Mouse (Mus musculus) heart, adult 2 months (tissue): ENCODE data around the gene Krt42. TPM values are rescaled to one million over a fixed set of nuclear protein-coding genes. Genes with fewer than 3 reads are reported as not detected.

Experiments
- DNase-seq, 2 experiments: peaks; one replicate each; pipeline ENCODE4 v3.0.0; 2021
- H3K27ac ChIP-seq: fragments of 200-600 bp; 2 replicates; pipeline ENCODE4 v1.8.1; 2022
- H3K27me3 ChIP-seq: fragments of 200-500 bp; 2 replicates; pipeline ENCODE4 v1.6.1; 2012; ENCODE audit warnings: mild to moderate bottlenecking, low read length, inconsistent platforms, mixed read lengths; ENCODE audit not compliant: control insufficient read depth, insufficient read depth
- H3K36me3 ChIP-seq: fragments of 200-500 bp; 2 replicates; pipeline ENCODE4 v1.6.1; 2012; ENCODE audit warnings: low read length, inconsistent platforms; ENCODE audit not compliant: control insufficient read depth, insufficient read depth
- H3K4me1 ChIP-seq: fragments of 200-500 bp; 2 replicates; pipeline ENCODE4 v1.6.1; 2011; ENCODE audit warnings: low read length; ENCODE audit not compliant: control insufficient read depth, insufficient read depth
- H3K4me3 ChIP-seq: fragments of 200-600 bp; 2 replicates; pipeline ENCODE4 v1.8.1; 2022
- H3K79me2 ChIP-seq: fragments of 200-500 bp; replicated peaks from 2 replicates; pipeline ENCODE4 v1.6.1; 2012; ENCODE audit warnings: mild to moderate bottlenecking, inconsistent platforms, low read length, moderate library complexity, mixed read lengths; ENCODE audit not compliant: control insufficient read depth, insufficient read depth
- H3K9ac ChIP-seq: fragments of 200-500 bp; 2 replicates; pipeline ENCODE4 v1.6.1; 2012; ENCODE audit warnings: low read depth, mild to moderate bottlenecking, control low read depth, inconsistent platforms, low read length, mixed read lengths
- CTCF ChIP-seq: fragments of 200-600 bp; IDR thresholded peaks from 2 replicates; pipeline ENCODE4 v1.8.1; 2022; ENCODE audit warnings: antibody characterized with exemption, mild to moderate bottlenecking, moderate library complexity
- EP300 ChIP-seq: fragments of 200-500 bp; IDR thresholded peaks from 2 replicates; pipeline ENCODE4 v1.6.1; 2011; ENCODE audit warnings: low read depth, low read length, control low read depth; ENCODE audit not compliant: insufficient read depth
- POLR2A ChIP-seq: fragments of 200-500 bp; IDR thresholded peaks from 2 replicates; pipeline ENCODE4 v1.6.1; 2011; ENCODE audit warnings: mild to moderate bottlenecking, low read depth, low read length, control low read depth; ENCODE audit not compliant: insufficient read depth
- WGBS: fragments of 180-500 bp; shearing (Covaris S2); methylation state at CpG from one replicate; pipeline ENCODE4 v1.1.7; 2018; 5-methylcytosine and 5-hydroxymethylcytosine counted together
- intact Hi-C: fragments of 180-260 bp; cut with DNase I; formaldehyde crosslinking; loops from one replicate; pipeline ENCODE4 v1.15.1; 2025
- polyA plus RNA-seq: library from polyadenylated mRNA; depleted of rRNA; stranded (reverse); fragments of >200 nt; gene quantifications from 2 replicates; pipeline ENCODE4 v1.2.3, GENCODE M21; 2012
- total RNA-seq, 2 experiments: library from RNA; stranded (reverse); gene quantifications; 2 replicates each; pipeline ENCODE4 v1.2.3; 2021

The Krt42 gene
- total and polyA plus RNA-seq, 3 experiments, result not detected

GRCm38 (mm10) chr11:100298274-100299036, 28.8 kb upstream of the Krt42 start:
- intact Hi-C loops, result loop anchor here (1.0 to 5.0 kb wide), 2 partner anchors 16 to 836 kb away; no protein-coding TSS in a partner anchor
- peak; percentile 73 to 89 for DNase-seq
- H3K79me2 ChIP-seq, result no peaks in the 10 kb centered on the region
- no peaks in the 10 kb centered on the region for H3K36me3 ChIP-seq
- no peak for TF ChIP-seq EP300
- TF ChIP-seq CTCF, result peak; percentile 79
- no peak for TF ChIP-seq POLR2A
- 15% methylated on average over 18 of the region's 18 CpGs for WGBS
- no peak overlapping the region for H3K4me3 ChIP-seq
- no peaks in the 10 kb centered on the region for H3K27me3 ChIP-seq
- H3K4me1 ChIP-seq, result no peaks in the 10 kb centered on the region; the same call in 1 of the 2 replicates
- H3K27ac ChIP-seq, result no peak overlapping the region
- no peak overlapping the region for H3K9ac ChIP-seq

DNA sequence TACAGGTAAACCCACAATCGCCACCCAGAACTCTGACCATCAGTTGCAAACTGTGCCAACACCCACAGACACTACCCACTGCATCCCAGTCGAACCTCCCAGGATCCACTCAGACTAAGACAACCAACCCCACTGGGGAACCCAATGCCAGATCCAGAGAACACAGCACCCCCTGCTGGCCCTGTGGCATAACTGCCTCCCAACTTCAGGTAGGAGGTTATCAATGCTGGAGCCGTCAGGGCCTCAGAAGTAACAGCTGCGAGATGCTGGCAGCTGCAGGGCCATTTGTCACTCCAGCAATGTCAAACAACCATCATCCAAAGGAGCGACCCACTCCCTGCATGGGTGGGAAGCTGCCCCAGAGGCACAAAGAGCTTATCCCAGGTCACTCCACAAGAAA, 28.1 kb upstream of the Krt42 start:
- Histone ChIP-seq H3K9ac (no peak overlapping the region), H3K4me3 (no peak overlapping the region), H3K27me3 (no peaks in the 10 kb centered on the region), H3K36me3 (no peaks in the 10 kb centered on the region), H3K79me2 (no peaks in the 10 kb centered on the region), H3K4me1 (no peaks in the 10 kb centered on the region; the same call in 1 of the 2 replicates), H3K27ac (no peak overlapping the region)
- peak; percentile 52 for TF ChIP-seq CTCF
- no peak for TF ChIP-seq POLR2A
- peak in 1 of 2 experiments; percentile 27 for DNase-seq
- 29% methylated on average over 5 of the region's 5 CpGs for WGBS
- intact Hi-C loops, result loop anchor here (1.0 to 5.0 kb wide), 2 partner anchors 16 to 836 kb away; no protein-coding TSS in a partner anchor

DNA sequence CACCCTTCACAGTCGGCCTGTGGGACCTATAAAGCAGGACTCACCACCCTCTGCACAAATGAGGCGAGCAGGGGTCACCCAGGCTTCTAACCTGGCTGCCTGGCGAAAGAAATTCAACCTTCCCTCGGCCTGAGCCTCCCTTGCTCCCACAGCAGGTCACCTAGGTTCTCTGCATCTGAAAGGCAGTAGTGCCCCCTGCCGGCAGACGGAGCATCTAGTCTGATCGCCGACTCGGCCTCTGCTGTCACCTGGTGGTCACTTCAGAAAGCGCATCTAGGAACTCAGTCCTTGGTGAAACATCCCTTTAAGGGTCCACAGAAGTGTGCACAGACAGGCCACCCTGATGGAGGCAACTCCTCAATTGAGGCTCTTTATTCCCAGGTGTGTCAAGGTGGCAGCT, 25.6 kb upstream of the Krt42 start:
- DNase-seq, result peak; percentile 71 to 86
- H3K4me1 ChIP-seq, result no peaks in the 10 kb centered on the region; the same call in 1 of the 2 replicates
- 7% methylated on average over 10 of the region's 10 CpGs for WGBS
- H3K9ac ChIP-seq, result no peak overlapping the region
- H3K4me3 ChIP-seq, result no peak overlapping the region
- no peak overlapping the region for H3K27ac ChIP-seq
- H3K36me3 ChIP-seq, result no peaks in the 10 kb centered on the region
- no peaks in the 10 kb centered on the region for H3K27me3 ChIP-seq
- no peaks in the 10 kb centered on the region for H3K79me2 ChIP-seq
- intact Hi-C loops, result loop anchor here (5.0 kb wide), 1 partner anchor 833 kb away; no protein-coding TSS in a partner anchor
- TF ChIP-seq EP300, result peak; percentile 93
- TF ChIP-seq POLR2A, result no peak
- TF ChIP-seq CTCF, result no peak; the same call in 1 of the 2 replicates

GRCm38 (mm10) chr11:100292884-100293283, 23.2 kb upstream of the Krt42 start:
- no peak overlapping the region for H3K9ac ChIP-seq
- intact Hi-C loops, result no loop called here
- H3K79me2 ChIP-seq, result no peaks in the 10 kb centered on the region
- TF ChIP-seq EP300 (no peak), POLR2A (no peak), CTCF (no peak)
- H3K36me3 ChIP-seq, result no peaks in the 10 kb centered on the region
- no peak overlapping the region for H3K4me3 ChIP-seq
- H3K27ac ChIP-seq, result no peak overlapping the region
- no peak for DNase-seq
- WGBS, result 71% methylated on average over 6 of the region's 6 CpGs
- no peaks in the 10 kb centered on the region for H3K27me3 ChIP-seq
- no peaks in the 10 kb centered on the region for H3K4me1 ChIP-seq

- intact Hi-C loops, result no loop called here
- H3K27ac ChIP-seq, result peak overlapping the region; percentile 26; the same call in 1 of the 2 replicates
Measured at GRCm38 (mm10) chr11:100290235-100290634, 20.6 kb upstream of the Krt42 start.

DNA sequence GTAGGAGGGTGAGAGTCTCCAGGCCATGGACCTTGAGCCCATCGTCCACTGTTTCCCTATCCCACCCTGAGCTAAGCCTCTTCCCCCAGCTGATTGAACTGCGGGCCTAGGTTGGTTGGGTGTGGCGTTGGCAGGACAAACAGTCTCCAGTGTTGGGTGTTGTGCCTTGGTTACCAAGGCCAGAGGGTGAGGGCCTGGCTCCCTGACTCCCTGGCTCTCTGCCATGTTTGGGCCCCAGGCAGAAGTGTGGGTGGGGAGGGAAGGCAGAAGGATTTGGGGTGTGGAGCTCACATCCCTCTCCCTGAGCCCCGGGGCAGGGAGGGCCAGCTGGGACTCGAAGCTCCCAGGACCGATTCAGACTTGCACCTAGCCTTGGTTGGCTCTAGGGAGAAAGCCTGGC, 19.3 kb upstream of the Krt42 start:
- Histone ChIP-seq H3K79me2 (no peaks in the 10 kb centered on the region), H3K27me3 (no peaks in the 10 kb centered on the region), H3K36me3 (no peaks in the 10 kb centered on the region), H3K4me1 (no peaks in the 10 kb centered on the region; the same call in 1 of the 2 replicates), H3K4me3 (no peak overlapping the region), H3K27ac (no peak overlapping the region), H3K9ac (no peak overlapping the region)
- 67% methylated on average over 6 of the region's 6 CpGs for WGBS
- DNase-seq, result peak in 1 of 2 experiments; percentile 52
- TF ChIP-seq CTCF, result no peak
- TF ChIP-seq POLR2A, result no peak
- no peak for TF ChIP-seq EP300
- intact Hi-C loops, result no loop called here

More at GRCm38 (mm10) chr11:100290235-100290634, 20.6 kb upstream of the Krt42 start:
- no peaks in the 10 kb centered on the region for H3K36me3 ChIP-seq
- no peaks in the 10 kb centered on the region; the same call in 1 of the 2 replicates for H3K4me1 ChIP-seq
- no peaks in the 10 kb centered on the region for H3K79me2 ChIP-seq
- no peak overlapping the region for H3K9ac ChIP-seq
- no peaks in the 10 kb centered on the region for H3K27me3 ChIP-seq
- no peak overlapping the region for H3K4me3 ChIP-seq
- DNase-seq, result peak in 1 of 2 experiments; percentile 32
- TF ChIP-seq CTCF, result no peak
- no peak for TF ChIP-seq POLR2A
- no peak for TF ChIP-seq EP300
- WGBS, result 44% methylated on average over 5 of the region's 5 CpGs
